Mouse (Mus musculus) lung, postnatal 0 days (tissue): ENCODE results near the gene Scn2b.

Experiments used
- CTCF ChIP-seq: IDR thresholded peaks from 2 replicates; pipeline ENCODE4 v1.5.1; 2016; ENCODE audit warnings: antibody characterized with exemption, mild to moderate bottlenecking
- EP300 ChIP-seq: IDR thresholded peaks from 2 replicates; pipeline ENCODE4 v1.6.1; 2016; ENCODE audit warnings: antibody characterized with exemption, mild to moderate bottlenecking, control low read depth

GRCm38 (mm10) chr9:45084556-45084955, 33.0 kb upstream of the Scn2b start:
- TF ChIP-seq EP300 (no peak), CTCF (no peak)
